Mouse (Mus musculus): ENCODE data around the gene Dnah2. TPM values are rescaled to one million over a fixed set of nuclear protein-coding genes. Genes with fewer than 3 reads are reported as not detected.

Dnah2 gene
- total and polyA plus RNA-seq, 3 experiments, result under 0.01 to 0.03 TPM; not detected in 1

DNA sequence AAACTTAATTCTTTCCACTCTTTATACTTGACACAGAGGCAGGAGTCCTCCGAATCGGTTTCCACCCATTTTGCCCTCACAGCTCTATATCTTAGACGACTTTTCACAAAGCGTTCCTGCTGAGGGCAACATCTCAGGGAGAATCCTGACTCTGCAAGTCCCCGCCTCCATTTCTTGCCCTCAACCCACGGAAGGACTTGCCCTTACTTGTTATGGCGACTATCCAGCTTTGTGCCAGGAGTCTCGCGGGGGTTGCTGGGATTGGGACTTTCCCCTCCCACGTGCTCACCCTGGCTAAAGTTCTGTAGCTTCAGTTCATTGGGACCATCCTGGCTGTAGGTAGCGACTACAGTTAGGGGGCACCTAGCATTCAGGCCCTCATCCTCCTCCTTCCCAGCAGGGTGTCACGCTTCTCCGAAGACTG is 31.2 kb upstream of the Dnah2 start, which contains the start of the genes Wrap53 and Trp53 (continued):
- peak; percentile 81 for TF ChIP-seq ELF1 (IDR thresholded peaks at IDR 0.05; ENCODE audit: low read depth, low read length)
- TF ChIP-seq IRF4 (IDR thresholded peaks at IDR 0.05; ENCODE audit: low read depth, low read length), result peak; percentile 71
- TF ChIP-seq EP300 (IDR thresholded peaks at IDR 0.05; ENCODE audit: low read length), result no peak
- no peak for TF ChIP-seq SMC3 (IDR thresholded peaks at IDR 0.05; ENCODE audit: low read depth, low read length)
- peak; percentile 97 for TF ChIP-seq KAT2A (IDR thresholded peaks at IDR 0.05; ENCODE audit: insufficient replicate concordance, low read length)
- peak; percentile 99 for TF ChIP-seq SIN3A (IDR thresholded peaks at IDR 0.05; ENCODE audit: low read length)
- TF ChIP-seq BHLHE40 (IDR thresholded peaks at IDR 0.05; ENCODE audit: low read depth, low read length), result peak; percentile 72
- no peak for TF ChIP-seq JUND (conservative IDR thresholded peaks at IDR 0.05; ENCODE audit: low read depth, low read length)
- TF ChIP-seq ZNF384 (IDR thresholded peaks at IDR 0.05; ENCODE audit: low read depth, low read length), result no peak
- peak; percentile 94 for TF ChIP-seq CHD2 (IDR thresholded peaks at IDR 0.05; ENCODE audit: low read length)
- peak; percentile 98 for TF ChIP-seq POLR2A (IDR thresholded peaks at IDR 0.05; ENCODE audit: low read depth, low read length)
- TF ChIP-seq CTCF (conservative IDR thresholded peaks at IDR 0.05 in 1 of 2, IDR thresholded peaks at IDR 0.05 in 1 of 2; ENCODE audit: low read depth in 2 of 2, low read length in 2 of 2), result peak in 1 of 2 experiments; percentile 26; a peak in 2 of 4 replicates

GRCm38 (mm10) chr11:69579128-69580017 is 30.5 kb upstream of the Dnah2 start:
- no peaks in the 10 kb centered on the region for H3K9me3 ChIP-seq (replicated peaks; ENCODE audit: low read length)
- peak overlapping the region; percentile 83 for H3K4me2 ChIP-seq (ENCODE audit: insufficient read depth, low read depth, poor library complexity, severe bottlenecking)
- dilution Hi-C loops (cut with MboI; ENCODE audit: extremely low pct_ligation_motif_present, extremely low pct_unique_long_range_greater_than_20kb, low sequenced_read_pairs) (no loop called here), in situ Hi-C loops (cut with MboI; ENCODE audit: low pct_ligation_motif_present, low pct_unique_long_range_greater_than_20kb, low sequenced_read_pairs) (loop anchor here (5.0 kb wide), 1 partner anchor 37 kb away; no protein-coding TSS in a partner anchor)
- H3K4me3 ChIP-seq (replicated peaks in 1 of 3; ENCODE audit: low read depth in 2 of 3, low read length in 2 of 3, poor library complexity in 1 of 3), result peak overlapping the region; percentile 81 to 99 (median 95)
- peaks cover 22 to 54% of the 10 kb centered on the region in 2 experiments for H3K36me3 ChIP-seq (replicated peaks in 1 of 2; ENCODE audit: control insufficient read depth in 1 of 2, insufficient read depth in 1 of 2, low read length in 1 of 2)
- peaks cover 77% of the 10 kb centered on the region for H3K79me2 ChIP-seq (replicated peaks; ENCODE audit: control insufficient read depth, extremely low read depth, insufficient read depth, poor library complexity, severe bottlenecking)
- peak; percentile 99 for DNase-seq (ENCODE audit: extremely low read depth)
- TF ChIP-seq CHD2 (IDR thresholded peaks at IDR 0.05; ENCODE audit: low read length), result peak; percentile 99
- peak; percentile 89 for TF ChIP-seq MXI1 (IDR thresholded peaks at IDR 0.05; ENCODE audit: low read depth, low read length)
- TF ChIP-seq BHLHE40 (IDR thresholded peaks at IDR 0.05; ENCODE audit: low read depth, low read length), result no peak; the same call in 1 of the 2 replicates
- TF ChIP-seq IRF4 (IDR thresholded peaks at IDR 0.05; ENCODE audit: low read depth, low read length), result peak; percentile 60; the same call in 1 of the 2 replicates
- 0 out of 2 replicates have a peak, but pooled peaks have one; percentile 42 for TF ChIP-seq MYC (IDR thresholded peaks at IDR 0.05; ENCODE audit: low read depth, low read length)
- peak; percentile 90 for TF ChIP-seq ELF1 (IDR thresholded peaks at IDR 0.05; ENCODE audit: low read depth, low read length)
- no peak for TF ChIP-seq CHD1 (IDR thresholded peaks at IDR 0.05; ENCODE audit: low read depth, low read length)
- TF ChIP-seq POLR2A (IDR thresholded peaks at IDR 0.05; ENCODE audit: low read depth, low read length), result peak; percentile 89
- TF ChIP-seq POLR2AphosphoS2 (IDR thresholded peaks at IDR 0.05; ENCODE audit: low read depth, low read length), result no peak
- TF ChIP-seq ZC3H11A (IDR thresholded peaks at IDR 0.05; ENCODE audit: low read depth, low read length), result no peak
- TF ChIP-seq TBP (conservative IDR thresholded peaks at IDR 0.05; ENCODE audit: low read depth, low read length), result peak; percentile 82
- TF ChIP-seq ETS1 (conservative IDR thresholded peaks at IDR 0.05; ENCODE audit: low read depth, low read length), result no peak
- TF ChIP-seq MAX (IDR thresholded peaks at IDR 0.05; ENCODE audit: low read length), result peak; percentile 26; the same call in 1 of the 2 replicates
- peak; percentile 43; the same call in 1 of the 2 replicates for TF ChIP-seq MAZ (IDR thresholded peaks at IDR 0.05; ENCODE audit: low read depth, low read length)
- TF ChIP-seq MEF2A (IDR thresholded peaks at IDR 0.05; ENCODE audit: borderline replicate concordance, low read depth, low read length), result peak; percentile 71; the same call in 1 of the 2 replicates
- no peak for TF ChIP-seq ZNF384 (IDR thresholded peaks at IDR 0.05; ENCODE audit: low read depth, low read length)
- peak; percentile 94 for TF ChIP-seq NELFE (IDR thresholded peaks at IDR 0.05; ENCODE audit: low read depth, low read length)
- no peak for TF ChIP-seq PAX5 (IDR thresholded peaks at IDR 0.05; ENCODE audit: low read length)
- peak; percentile 96 for TF ChIP-seq HCFC1 (IDR thresholded peaks at IDR 0.05; ENCODE audit: low read depth, low read length)
- TF ChIP-seq TCF12 (IDR thresholded peaks at IDR 0.05; ENCODE audit: low read depth, low read length), result peak; percentile 54
- TF ChIP-seq SIN3A (IDR thresholded peaks at IDR 0.05; ENCODE audit: low read length), result peak; percentile 97
- TF ChIP-seq RAD21 (IDR thresholded peaks at IDR 0.05; ENCODE audit: low read depth, low read length), result peak; percentile 62
- peak; percentile 98 to 100 for TF ChIP-seq CTCF (conservative IDR thresholded peaks at IDR 0.05 in 1 of 2, IDR thresholded peaks at IDR 0.05 in 1 of 2; ENCODE audit: low read depth in 2 of 2, low read length in 2 of 2)
- peak; percentile 66 for TF ChIP-seq SMC3 (IDR thresholded peaks at IDR 0.05; ENCODE audit: low read depth, low read length)
- TF ChIP-seq KAT2A (IDR thresholded peaks at IDR 0.05; ENCODE audit: insufficient replicate concordance, low read length), result peak; percentile 90; the same call in 1 of the 2 replicates
- TF ChIP-seq JUND (conservative IDR thresholded peaks at IDR 0.05; ENCODE audit: low read depth, low read length), result no peak
- TF ChIP-seq ZMIZ1 (IDR thresholded peaks at IDR 0.05; ENCODE audit: low read depth, low read length), result peak; percentile 18
- TF ChIP-seq RCOR1 (conservative IDR thresholded peaks at IDR 0.05; ENCODE audit: low read depth, low read length), result no peak
- peak; percentile 99 for TF ChIP-seq E2F4 (IDR thresholded peaks at IDR 0.05; ENCODE audit: insufficient replicate concordance, low read depth, low read length)
- H3K9ac ChIP-seq (ENCODE audit: insufficient read depth, low read depth), result peak overlapping the region; percentile 83
- peaks cover 15 to 57% of the 10 kb centered on the region in 2 experiments for H3K4me1 ChIP-seq (ENCODE audit: control insufficient read depth in 1 of 2, insufficient read depth in 2 of 2)
- peak overlapping the region; percentile 60; the same call in 1 of the 2 replicates for H3K27ac ChIP-seq (ENCODE audit: insufficient read depth, low read depth)
- no peaks in the 10 kb centered on the region for H3K27me3 ChIP-seq (replicated peaks)
